Mouse (Mus musculus): Measurements from ENCODE around the gene Atn1.

GRCm38 (mm10) chr6:124741842-124742241 is 14.5 kb downstream of the Atn1 start:
- TF ChIP-seq CTCF (IDR thresholded peaks at IDR 0.05; ENCODE audit: low read depth) (no peak), EP300 (IDR thresholded peaks at IDR 0.05; ENCODE audit: low read depth) (no peak)

All from heart, postnatal 0 days (tissue).